Mouse (Mus musculus) ES-Bruce4 (cell line): ENCODE results near the gene Thra. TPM values are rescaled to one million over a fixed set of nuclear protein-coding genes. Genes with fewer than 3 reads are reported as not detected.

Source experiments
- H3K27ac ChIP-seq: 2 replicates; pipeline ENCODE4 v1.5.1; 2012; ENCODE audit warnings: low read length, inconsistent platforms; ENCODE audit not compliant: insufficient read depth
- H3K27me3 ChIP-seq: 2 replicates; pipeline ENCODE4 v1.6.1; 2012; ENCODE audit warnings: mild to moderate bottlenecking, low read length, inconsistent platforms; ENCODE audit not compliant: control insufficient read depth, poor library complexity, insufficient read depth, severe bottlenecking
- H3K36me3 ChIP-seq: 2 replicates; pipeline ENCODE4 v1.6.1; 2012; ENCODE audit warnings: inconsistent platforms, mild to moderate bottlenecking, low read length, moderate library complexity; ENCODE audit not compliant: control insufficient read depth, poor library complexity, insufficient read depth, severe bottlenecking
- H3K4me1 ChIP-seq: one replicate; pipeline ENCODE4 v1.8.1; 2011; ENCODE audit warnings: low read length; ENCODE audit not compliant: control insufficient read depth, insufficient read depth
- H3K4me3 ChIP-seq: 2 replicates; pipeline ENCODE4 v1.5.1; 2011; ENCODE audit warnings: low read depth, mild to moderate bottlenecking, low read length
- H3K9ac ChIP-seq: 2 replicates; pipeline ENCODE4 v1.6.1; 2012; ENCODE audit warnings: low read depth, mild to moderate bottlenecking, inconsistent platforms; ENCODE audit not compliant: poor library complexity, severe bottlenecking
- H3K9me3 ChIP-seq: replicated peaks from 2 replicates; pipeline ENCODE4 v1.6.1; 2012; ENCODE audit warnings: mild to moderate bottlenecking, low read length, inconsistent platforms; ENCODE audit not compliant: control insufficient read depth, poor library complexity, insufficient read depth, severe bottlenecking
- CTCF ChIP-seq: IDR thresholded peaks from one replicate; pipeline ENCODE4 v1.8.1; 2011; ENCODE audit warnings: low read depth, low read length
- EP300 ChIP-seq: IDR thresholded peaks from 2 replicates; pipeline ENCODE4 v1.6.1; 2011; ENCODE audit warnings: low read depth, low read length; ENCODE audit not compliant: insufficient read depth
- POLR2A ChIP-seq: IDR thresholded peaks from one replicate; pipeline ENCODE4 v1.8.1; 2011; ENCODE audit warnings: low read length; ENCODE audit not compliant: insufficient read depth
- polyA plus RNA-seq: library from polyadenylated mRNA; stranded (reverse); fragments of >200 nt; gene quantifications from 2 replicates; pipeline ENCODE4 v1.2.4, GENCODE M21; 2011; ENCODE audit warnings: low read depth; ENCODE audit not compliant: missing spikeins, insufficient read depth, insufficient read length

Gene Thra
- polyA plus RNA-seq, 1 experiment: 20.7 TPM

GRCm38 (mm10) chr11:98741051-98741620 lies 698 bp downstream of the Thra start:
- H3K4me1 ChIP-seq: peaks cover 24% of the 10 kb centered on the region
- no peak for TF ChIP-seq POLR2A
- no peak for TF ChIP-seq EP300
- no peak for TF ChIP-seq CTCF
- no peaks in the 10 kb centered on the region for H3K9me3 ChIP-seq
- no peaks in the 10 kb centered on the region for H3K27me3 ChIP-seq
- peak overlapping the region; percentile 40 for H3K27ac ChIP-seq
- H3K36me3 ChIP-seq: no peaks in the 10 kb centered on the region
- H3K4me3 ChIP-seq: peak overlapping the region; percentile 80
- H3K9ac ChIP-seq: peak overlapping the region; percentile 89

GRCm38 (mm10) chr11:98741622-98742396 lies 1.4 kb downstream of the Thra start:
- Histone ChIP-seq H3K27me3 (no peaks in the 10 kb centered on the region), H3K4me1 (peaks cover 27% of the 10 kb centered on the region)
- no peak for TF ChIP-seq EP300
- no peak for TF ChIP-seq POLR2A
- peak; percentile 17 for TF ChIP-seq CTCF

GRCm38 (mm10) chr11:98742397-98743291 lies 2.2 kb downstream of the Thra start:
- Histone ChIP-seq H3K27me3 (no peaks in the 10 kb centered on the region), H3K9me3 (no peaks in the 10 kb centered on the region), H3K4me3 (peak overlapping the region; percentile 84), H3K4me1 (peaks cover 33% of the 10 kb centered on the region), H3K9ac (peak overlapping the region; percentile 89), H3K36me3 (no peaks in the 10 kb centered on the region), H3K27ac (no peak overlapping the region)
- TF ChIP-seq EP300 (0 out of 2 replicates have a peak, but pooled peaks have one; percentile 6), CTCF (no peak)

More at GRCm38 (mm10) chr11:98741622-98742396, 1.4 kb downstream of the Thra start:
- Histone ChIP-seq H3K27ac (no peak overlapping the region), H3K36me3 (no peaks in the 10 kb centered on the region), H3K9me3 (no peaks in the 10 kb centered on the region), H3K9ac (peak overlapping the region; percentile 89), H3K4me3 (peak overlapping the region; percentile 84)

GRCm38 (mm10) chr11:98743655-98744345 lies 3.4 kb downstream of the Thra start:
- TF ChIP-seq POLR2A (no peak), CTCF (no peak), EP300 (no peak)
- Histone ChIP-seq H3K36me3 (no peaks in the 10 kb centered on the region), H3K4me3 (no peak overlapping the region), H3K4me1 (peaks cover 32% of the 10 kb centered on the region), H3K9me3 (no peaks in the 10 kb centered on the region), H3K27me3 (no peaks in the 10 kb centered on the region), H3K9ac (0 out of 2 replicates have a peak overlapping the region, but pooled peaks have one; percentile 34), H3K27ac (peak overlapping the region; percentile 53)

GRCm38 (mm10) chr11:98744456-98745019 lies 4.1 kb downstream of the Thra start:
- Histone ChIP-seq H3K4me1 (peaks cover 34% of the 10 kb centered on the region), H3K27ac (peak overlapping the region; percentile 53), H3K9ac (peak overlapping the region; percentile 34; the same call in 1 of the 2 replicates), H3K36me3 (no peaks in the 10 kb centered on the region), H3K9me3 (no peaks in the 10 kb centered on the region), H3K4me3 (no peak overlapping the region), H3K27me3 (no peaks in the 10 kb centered on the region)
- TF ChIP-seq POLR2A: no peak
- no peak for TF ChIP-seq CTCF
- no peak for TF ChIP-seq EP300
